Mouse (Mus musculus) erythroblast, embryonic 14.5 days (primary cell): ENCODE data around the gene Setd4.

Experiments used
- GATA1 ChIP-seq: IDR thresholded peaks from 2 replicates; pipeline ENCODE4 v1.6.1; 2012; ENCODE audit warnings: low read length, inconsistent platforms, mixed read lengths
- TAL1 ChIP-seq: IDR thresholded peaks from 3 replicates; pipeline ENCODE4 v1.6.1; 2012; ENCODE audit warnings: low read length, inconsistent platforms, mixed read lengths

DNA sequence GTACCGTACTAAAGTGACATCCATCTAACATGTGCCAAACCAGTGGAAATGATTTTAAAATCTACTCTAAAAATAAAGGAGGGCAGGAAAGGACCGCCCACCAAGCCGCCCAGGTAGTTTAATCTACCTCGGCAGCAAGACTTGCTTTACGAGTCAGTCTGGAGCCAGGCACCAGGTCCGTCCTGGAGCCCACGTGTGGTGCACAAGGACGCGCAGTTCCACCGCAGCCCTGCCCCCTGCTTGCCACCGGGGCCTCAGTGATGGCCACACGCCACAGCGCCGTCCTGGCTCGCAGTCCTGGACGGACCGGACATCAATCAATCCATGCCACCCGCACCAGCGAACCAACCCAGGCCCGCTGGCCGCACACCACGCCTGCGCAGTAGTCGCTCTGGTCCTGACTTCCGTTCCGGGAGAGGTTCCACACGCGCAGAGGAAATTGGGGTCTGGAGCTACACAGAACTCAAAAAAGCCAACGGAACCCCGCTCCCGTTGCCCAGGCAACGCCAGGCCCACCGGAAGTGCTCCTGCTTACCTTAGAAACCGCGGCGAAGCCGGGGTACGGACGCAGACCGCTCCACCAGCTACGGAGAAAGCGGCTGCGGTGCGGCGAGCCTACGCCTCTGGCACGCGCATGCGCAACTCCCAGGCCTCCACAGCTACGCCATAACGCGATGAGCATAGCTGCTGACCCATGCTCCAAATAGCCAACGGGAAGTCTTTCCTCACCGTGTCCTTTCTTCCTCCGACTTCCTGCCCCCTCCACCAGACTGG lies at the start of gene Setd4:
- TF ChIP-seq TAL1 (no peak), GATA1 (no peak)
